Mouse (Mus musculus): ENCODE data around the gene Inpp5a. TPM values are rescaled to one million over a fixed set of nuclear protein-coding genes. Genes with fewer than 3 reads are reported as not detected.

The Inpp5a gene
- polyA plus RNA-seq, 1 experiment from 2014 or later = 4.0 TPM

GRCm38 (mm10) chr7:139492946-139493345 is 104.0 kb downstream of the Inpp5a start:
- WGBS (ENCODE audit: insufficient replicate concordance) = 48% methylated on average over 2 of the region's 2 CpGs
- no peaks in the 10 kb centered on the region for H3K27me3 ChIP-seq
- DNase-seq = no peak
- H3K36me3 ChIP-seq = no peaks in the 10 kb centered on the region
- no peaks in the 10 kb centered on the region for H3K9me3 ChIP-seq (replicated peaks)
- no peak overlapping the region for H3K9ac ChIP-seq
- no peak overlapping the region for H3K4me2 ChIP-seq
- ATAC-seq (ENCODE audit: low read depth) = no peak
- no peak overlapping the region for H3K4me3 ChIP-seq (replicated peaks)
- no peak overlapping the region for H3K27ac ChIP-seq
- no peaks in the 10 kb centered on the region for H3K4me1 ChIP-seq (replicated peaks)

DNA sequence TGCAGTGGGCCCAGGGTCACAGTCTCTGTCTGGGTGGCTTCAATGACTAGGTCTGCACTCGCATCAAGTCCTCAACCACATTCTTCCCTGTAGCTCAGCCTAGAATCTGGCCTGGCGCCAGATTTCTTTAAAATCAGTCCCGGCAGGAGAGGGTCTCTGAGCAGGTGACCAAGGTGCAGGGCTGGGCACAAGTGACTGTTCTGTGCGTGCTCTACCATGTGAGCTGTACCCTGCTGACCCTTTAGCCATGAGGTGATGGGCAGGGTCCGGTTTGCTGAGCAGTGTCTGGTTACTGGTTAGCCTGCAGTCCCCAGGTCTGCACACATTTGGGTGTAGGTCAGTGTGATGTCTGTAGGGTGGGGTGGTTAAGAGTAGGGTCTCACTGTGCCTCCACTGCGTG is 106.9 kb downstream of the Inpp5a start:
- H3K4me2 ChIP-seq = no peak overlapping the region
- ATAC-seq (ENCODE audit: low read depth) (peak; percentile 58), DNase-seq (no peak)

DNA sequence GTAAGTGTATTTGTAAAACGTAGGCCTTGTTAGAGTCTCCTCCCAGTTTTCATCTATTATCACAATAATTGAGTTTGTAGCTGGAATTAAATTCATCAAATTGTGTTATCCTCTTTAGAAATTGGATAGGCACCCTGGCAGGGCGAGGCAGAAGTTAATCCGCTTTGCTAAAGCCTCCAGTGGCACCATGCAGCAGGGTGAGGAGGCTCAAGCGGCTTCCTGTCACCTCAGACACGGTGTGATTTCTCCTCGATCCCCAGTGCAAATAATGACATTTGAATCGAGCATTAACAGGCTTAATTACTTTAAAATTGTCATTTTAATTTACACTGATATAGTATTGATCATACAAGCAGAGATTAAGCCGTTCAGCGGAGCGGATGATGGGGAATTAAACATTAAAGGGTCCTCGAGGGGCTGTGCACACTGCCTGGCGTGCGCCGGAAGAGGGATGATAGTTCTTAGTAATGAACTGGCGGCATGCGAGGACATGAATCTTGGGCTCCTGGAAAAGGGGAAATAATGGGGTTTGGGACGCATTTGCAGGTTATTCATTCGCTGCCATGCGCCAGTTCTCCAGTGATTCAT is 109.2 kb downstream of the Inpp5a start:
- no peak overlapping the region for H3K4me2 ChIP-seq
- H3K4me1 ChIP-seq (replicated peaks) = no peaks in the 10 kb centered on the region
- H3K4me3 ChIP-seq (replicated peaks) = no peak overlapping the region
- no peaks in the 10 kb centered on the region for H3K9me3 ChIP-seq (replicated peaks)
- no peak overlapping the region for H3K9ac ChIP-seq
- no peak for DNase-seq
- 73% methylated on average over 19 of the region's 19 CpGs for WGBS (ENCODE audit: insufficient replicate concordance)
- no peaks in the 10 kb centered on the region for H3K27me3 ChIP-seq
- no peaks in the 10 kb centered on the region for H3K36me3 ChIP-seq
- no peak for ATAC-seq (ENCODE audit: low read depth)
- H3K27ac ChIP-seq = no peak overlapping the region

More for the DNA sequence above, 106.9 kb downstream of the Inpp5a start:
- WGBS (ENCODE audit: insufficient replicate concordance) = 71% methylated on average over 6 of the region's 6 CpGs
- H3K27me3 ChIP-seq = no peaks in the 10 kb centered on the region
- no peaks in the 10 kb centered on the region for H3K9me3 ChIP-seq (replicated peaks)
- no peaks in the 10 kb centered on the region for H3K4me1 ChIP-seq (replicated peaks)
- H3K4me3 ChIP-seq (replicated peaks) = no peak overlapping the region
- H3K27ac ChIP-seq = no peak overlapping the region
- H3K9ac ChIP-seq = no peak overlapping the region
- no peaks in the 10 kb centered on the region for H3K36me3 ChIP-seq

DNA sequence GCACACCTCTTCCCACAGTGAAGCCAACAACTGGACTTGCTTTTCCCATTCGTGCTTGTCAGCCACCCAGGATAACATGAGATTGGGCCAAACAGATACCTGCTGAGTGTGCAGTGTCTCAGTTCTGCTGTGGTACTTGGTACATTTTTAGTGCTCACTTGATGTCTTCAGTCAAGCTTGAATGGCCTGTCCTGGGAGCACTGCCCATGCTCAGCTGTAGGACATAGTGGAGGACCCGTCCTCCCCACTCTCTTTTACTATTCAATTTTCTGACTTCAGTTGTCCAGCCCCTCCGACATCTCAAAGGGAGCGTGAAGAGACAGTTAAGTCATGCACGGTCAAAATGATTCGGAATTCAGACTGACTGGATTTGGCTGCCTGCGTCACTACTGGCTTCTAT is 115.2 kb downstream of the Inpp5a start:
- H3K9ac ChIP-seq = no peak overlapping the region
- H3K9me3 ChIP-seq (replicated peaks) = no peaks in the 10 kb centered on the region
- no peak overlapping the region for H3K4me3 ChIP-seq (replicated peaks)
- H3K4me1 ChIP-seq (replicated peaks) = no peaks in the 10 kb centered on the region
- no peak overlapping the region for H3K27ac ChIP-seq
- WGBS (ENCODE audit: insufficient replicate concordance) = 79% methylated on average over 7 of the region's 7 CpGs
- no peaks in the 10 kb centered on the region for H3K27me3 ChIP-seq
- no peaks in the 10 kb centered on the region for H3K36me3 ChIP-seq
- no peak overlapping the region for H3K4me2 ChIP-seq
- ATAC-seq (ENCODE audit: low read depth) (no peak), DNase-seq (no peak)

DNA sequence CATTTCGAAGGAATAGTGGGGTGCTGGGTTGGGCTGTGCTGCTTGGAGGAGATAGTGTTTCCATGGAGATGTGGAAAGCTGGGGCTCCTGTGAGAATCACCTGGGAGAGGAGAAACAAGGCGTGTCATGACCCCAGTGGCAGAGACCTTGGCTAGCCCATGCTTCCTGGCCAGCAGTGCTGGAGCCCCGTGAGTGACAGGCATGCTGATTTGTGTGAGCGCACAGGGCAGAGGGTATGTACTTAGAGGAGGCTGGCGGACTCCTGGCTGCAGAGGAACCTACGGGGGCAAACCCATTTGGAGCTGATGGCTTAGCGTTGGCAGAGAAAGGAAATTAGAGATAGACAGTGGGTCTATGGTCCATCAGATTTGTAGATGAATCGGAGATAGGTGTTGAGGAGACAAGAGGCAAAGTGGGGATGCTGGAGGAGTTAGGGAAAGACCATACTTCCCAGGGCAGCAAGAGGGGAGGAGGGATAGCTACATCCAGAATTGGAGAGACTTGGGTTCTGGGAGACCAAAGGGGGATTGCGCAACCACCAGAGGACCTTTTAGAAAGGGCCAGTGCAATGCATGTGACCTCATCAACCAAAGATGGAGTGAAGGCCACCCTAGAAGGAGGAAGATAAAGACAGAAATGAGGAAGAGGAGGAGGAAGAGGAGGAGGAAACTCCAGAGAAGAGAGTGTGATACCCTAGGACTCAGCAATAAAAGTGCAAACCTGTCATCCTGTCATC is 117.9 kb downstream of the Inpp5a start:
- Histone ChIP-seq H3K4me1 (replicated peaks) (no peaks in the 10 kb centered on the region), H3K36me3 (no peaks in the 10 kb centered on the region), H3K27ac (no peak overlapping the region), H3K27me3 (no peaks in the 10 kb centered on the region), H3K9me3 (replicated peaks) (no peaks in the 10 kb centered on the region), H3K4me3 (replicated peaks) (no peak overlapping the region), H3K9ac (no peak overlapping the region), H3K4me2 (no peak overlapping the region)
- DNase-seq (no peak), ATAC-seq (ENCODE audit: low read depth) (no peak)
- 56% methylated on average over 9 of the region's 9 CpGs for WGBS (ENCODE audit: insufficient replicate concordance)

GRCm38 (mm10) chr7:139508938-139509337 is 120.0 kb downstream of the Inpp5a start:
- Histone ChIP-seq H3K27me3 (no peaks in the 10 kb centered on the region), H3K4me2 (no peak overlapping the region), H3K4me1 (replicated peaks) (no peaks in the 10 kb centered on the region), H3K9me3 (replicated peaks) (no peaks in the 10 kb centered on the region), H3K27ac (no peak overlapping the region), H3K9ac (no peak overlapping the region), H3K36me3 (no peaks in the 10 kb centered on the region), H3K4me3 (replicated peaks) (no peak overlapping the region)
- DNase-seq = no peak
- WGBS (ENCODE audit: insufficient replicate concordance) = 67% methylated on average over 4 of the region's 4 CpGs
- ATAC-seq (ENCODE audit: low read depth) = no peak

DNA sequence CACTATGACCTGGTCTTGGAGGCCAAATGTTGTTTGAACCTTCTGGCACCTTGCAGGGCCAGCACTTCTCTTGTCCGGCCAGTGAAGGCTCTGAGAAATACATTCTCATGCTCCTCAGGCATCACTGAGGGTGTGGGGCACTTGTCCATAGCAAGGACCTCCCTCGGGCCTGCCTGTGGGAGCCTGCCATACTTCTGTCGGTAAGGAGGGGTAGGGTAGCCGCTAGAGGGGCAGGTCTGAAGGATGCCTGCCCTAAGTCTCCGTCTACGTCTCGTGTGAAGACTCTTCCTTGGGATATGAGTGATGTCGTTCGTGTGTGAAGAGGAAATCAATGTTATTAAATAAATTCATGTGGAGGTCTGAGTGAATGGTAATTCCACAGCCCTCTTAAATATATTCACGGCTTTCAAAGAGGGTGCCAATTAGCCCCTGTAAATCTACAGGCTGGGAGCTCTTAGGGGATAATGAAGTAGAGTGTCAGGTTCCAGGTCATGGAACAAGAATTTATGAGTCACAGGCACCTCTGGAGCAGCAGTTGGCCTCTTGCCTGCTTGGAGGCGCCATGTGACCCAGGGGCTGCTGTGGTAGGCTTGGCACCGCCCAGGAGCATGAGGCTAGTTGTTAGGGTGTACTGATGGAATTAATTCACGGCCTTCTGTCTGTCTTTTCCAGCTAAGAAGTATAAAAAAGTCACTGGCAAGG is 127.2 kb downstream of the Inpp5a start:
- 69% methylated on average over 13 of the region's 13 CpGs for WGBS (ENCODE audit: insufficient replicate concordance)
- DNase-seq (no peak), ATAC-seq (ENCODE audit: low read depth) (no peak)
- H3K9me3 ChIP-seq (replicated peaks) = no peaks in the 10 kb centered on the region
- H3K4me2 ChIP-seq = no peak overlapping the region
- H3K27ac ChIP-seq = no peak overlapping the region
- H3K9ac ChIP-seq = no peak overlapping the region
- no peaks in the 10 kb centered on the region for H3K36me3 ChIP-seq
- no peak overlapping the region for H3K4me3 ChIP-seq (replicated peaks)
- no peaks in the 10 kb centered on the region for H3K4me1 ChIP-seq (replicated peaks)
- no peaks in the 10 kb centered on the region for H3K27me3 ChIP-seq

- Histone ChIP-seq H3K27ac (no peak overlapping the region), H3K4me2 (no peak overlapping the region), H3K27me3 (no peaks in the 10 kb centered on the region), H3K4me3 (replicated peaks) (no peak overlapping the region), H3K36me3 (no peaks in the 10 kb centered on the region), H3K4me1 (replicated peaks) (no peaks in the 10 kb centered on the region), H3K9ac (no peak overlapping the region), H3K9me3 (replicated peaks) (no peaks in the 10 kb centered on the region)
- DNase-seq (no peak), ATAC-seq (ENCODE audit: low read depth) (no peak)
- 73% methylated on average over 5 of the region's 5 CpGs for WGBS (ENCODE audit: insufficient replicate concordance)
Measured at GRCm38 (mm10) chr7:139516661-139517016, 127.7 kb downstream of the Inpp5a start.

- no peak for ATAC-seq (ENCODE audit: low read depth)
- Histone ChIP-seq H3K9me3 (replicated peaks) (no peaks in the 10 kb centered on the region), H3K27ac (no peak overlapping the region), H3K4me2 (no peak overlapping the region), H3K9ac (no peak overlapping the region), H3K4me3 (replicated peaks) (no peak overlapping the region), H3K36me3 (no peaks in the 10 kb centered on the region), H3K4me1 (replicated peaks) (no peaks in the 10 kb centered on the region), H3K27me3 (no peaks in the 10 kb centered on the region)
- no peak for DNase-seq
- 54% methylated on average over 3 of the region's 3 CpGs for WGBS (ENCODE audit: insufficient replicate concordance)
Measured at GRCm38 (mm10) chr7:139518352-139518751, 129.4 kb downstream of the Inpp5a start.

DNA sequence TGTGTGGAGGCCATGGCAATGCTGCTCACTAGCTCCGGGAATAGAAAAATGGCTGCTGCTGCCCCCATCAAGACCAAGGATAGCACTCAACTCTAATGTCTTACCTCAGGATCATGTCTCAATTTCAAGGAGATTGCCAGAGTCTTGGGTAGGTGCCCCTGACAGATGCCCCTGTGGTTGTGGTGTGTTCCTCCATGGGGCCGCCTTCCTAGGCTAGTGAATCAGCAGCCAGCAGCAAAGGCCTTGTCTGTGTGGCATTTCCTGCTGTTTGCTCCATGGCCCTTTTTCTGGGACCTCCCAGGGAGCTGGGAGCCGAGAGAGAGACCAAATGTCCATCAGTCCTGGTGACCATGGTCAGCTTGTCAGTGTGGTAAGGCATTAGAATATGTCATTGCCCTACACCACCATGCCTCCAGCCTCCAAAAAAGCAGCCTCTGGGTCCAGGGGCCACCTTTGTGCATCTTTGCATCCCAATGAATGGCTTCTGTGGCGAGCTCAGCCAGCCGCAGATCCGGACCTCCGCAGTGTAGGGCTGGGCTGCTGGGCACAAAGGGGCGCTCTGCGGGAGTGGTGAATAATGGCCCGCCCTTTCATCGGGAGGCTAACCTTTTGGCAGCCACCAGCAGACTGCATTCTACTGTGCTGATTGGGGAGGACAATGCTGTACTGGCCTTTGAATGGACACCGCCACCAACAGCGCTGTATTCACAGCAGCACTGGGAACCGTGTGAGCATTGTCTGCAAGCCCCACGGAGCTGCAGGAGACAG is 139.6 kb downstream of the Inpp5a start:
- no peaks in the 10 kb centered on the region for H3K4me1 ChIP-seq (replicated peaks)
- no peaks in the 10 kb centered on the region for H3K36me3 ChIP-seq
- H3K9ac ChIP-seq = no peak overlapping the region
- H3K27me3 ChIP-seq = no peaks in the 10 kb centered on the region
- ATAC-seq (ENCODE audit: low read depth) (no peak), DNase-seq (no peak)
- no peak overlapping the region for H3K27ac ChIP-seq
- H3K4me2 ChIP-seq = no peak overlapping the region
- 60% methylated on average over 15 of the region's 15 CpGs for WGBS (ENCODE audit: insufficient replicate concordance)
- no peak overlapping the region for H3K4me3 ChIP-seq (replicated peaks)
- H3K9me3 ChIP-seq (replicated peaks) = no peaks in the 10 kb centered on the region

DNA sequence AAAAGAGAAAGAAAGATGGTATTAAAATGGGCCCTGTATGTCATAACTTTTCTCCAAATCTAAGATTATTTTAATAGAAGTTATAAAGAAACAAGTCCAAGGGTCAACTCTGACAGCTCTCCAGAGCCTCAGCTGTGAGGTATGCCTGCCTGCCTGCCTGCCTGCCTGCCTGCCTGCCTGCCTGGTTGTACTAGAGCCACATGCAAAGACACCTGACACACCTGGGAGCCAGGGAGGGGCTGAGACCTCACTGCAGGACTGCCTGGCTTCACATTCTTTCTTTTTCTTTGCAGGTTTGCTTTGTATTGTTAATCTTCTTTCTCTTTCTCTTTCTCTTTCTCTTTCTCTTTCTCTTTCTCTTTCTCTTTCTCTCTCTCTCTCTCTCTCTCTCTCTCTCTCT is 140.3 kb downstream of the Inpp5a start:
- H3K27ac ChIP-seq = no peak overlapping the region
- DNase-seq (no peak), ATAC-seq (ENCODE audit: low read depth) (no peak)
- H3K9me3 ChIP-seq (replicated peaks) = no peaks in the 10 kb centered on the region
- no peaks in the 10 kb centered on the region for H3K27me3 ChIP-seq
- H3K4me3 ChIP-seq (replicated peaks) = no peak overlapping the region
- no peak overlapping the region for H3K4me2 ChIP-seq
- H3K9ac ChIP-seq = no peak overlapping the region
- no peaks in the 10 kb centered on the region for H3K4me1 ChIP-seq (replicated peaks)
- no peaks in the 10 kb centered on the region for H3K36me3 ChIP-seq

All from liver, embryonic 13.5 days (tissue).